Mouse (Mus musculus): ENCODE data around the gene Nlgn2. TPM values are rescaled to one million over a fixed set of nuclear protein-coding genes. Genes with fewer than 3 reads are reported as not detected.

Nlgn2 gene
- 3.5 and 7.7 TPM in 2 replicates for polyA plus RNA-seq (2012; ENCODE audit: low replicate concordance)

GRCm38 (mm10) chr11:69837604-69837951, at the start of gene Nlgn2:
Gene Nlgn2, minus strand, starts transcription at chr11:69837784.

GRCm38 (mm10) chr11:69880853-69881603, 43.4 kb upstream of the Nlgn2 start, which contains the start of gene Kctd11:
Gene Kctd11, minus strand, starts transcription at chr11:69881406.

GRCm38 (mm10) chr11:69877878-69878277, 40.3 kb upstream of the Nlgn2 start, which contains the start of gene Tmem95:
Gene Tmem95, minus strand, starts transcription at chr11:69878018.

GRCm38 (mm10) chr11:69858113-69858998, 20.8 kb upstream of the Nlgn2 start, which contains the start of gene Tnk1:
Gene Tnk1, minus strand, starts transcription at chr11:69858730.

GRCm38 (mm10) chr11:69846198-69846680, 8.7 kb upstream of the Nlgn2 start, which contains the start of gene Plscr3:
Gene Plscr3, plus strand, starts transcription at chr11:69846376.

GRCm38 (mm10) chr11:69837952-69838713, 549 bp upstream of the Nlgn2 start, which contains the start of gene Tmem256:
Gene Tmem256, plus strand, starts transcription at chr11:69838514.

GRCm38 (mm10) chr11:69822080-69822479, 15.5 kb downstream of the Nlgn2 start, which contains the start of gene Spem1:
Gene Spem1, minus strand, starts transcription at chr11:69822180.

GRCm38 (mm10) chr11:69818365-69818764, 19.2 kb downstream of the Nlgn2 start, which contains the start of gene Spem2:
Gene Spem2, minus strand, starts transcription at chr11:69818465.

GRCm38 (mm10) chr11:69815155-69815554, 22.4 kb downstream of the Nlgn2 start, which contains the start of gene Gm39566:
Gene Gm39566, minus strand, starts transcription at chr11:69815298.

GRCm38 (mm10) chr11:69804972-69805909, 32.3 kb downstream of the Nlgn2 start, which contains the start of gene Tmem102:
Gene Tmem102, minus strand, starts transcription at chr11:69805624.

GRCm38 (mm10) chr11:69801379-69801977, 36.1 kb downstream of the Nlgn2 start, which contains the start of gene Fgf11:
Gene Fgf11, minus strand, starts transcription at chr11:69801857.

GRCm38 (mm10) chr11:69795168-69795982, 42.2 kb downstream of the Nlgn2 start, which contains the start of gene Chrnb1:
Gene Chrnb1, minus strand, starts transcription at chr11:69795943.

Other genes with a start within 250 kb of the Nlgn2 start
- gene Atp1b2, start 231.8 kb downstream of the Nlgn2 start, polyA plus RNA-seq (2012; ENCODE audit: low replicate concordance) = 2.5 and 19.1 TPM in 2 replicates
- not detected in 2 replicates for gene Shbg, start 219.9 kb downstream of the Nlgn2 start, polyA plus RNA-seq (2012; ENCODE audit: low replicate concordance)
- not detected in 2 replicates for gene Sat2, start 215.8 kb downstream of the Nlgn2 start, polyA plus RNA-seq (2012; ENCODE audit: low replicate concordance)
- 66.7 and 112 TPM in 2 replicates for gene Fxr2, start 204.8 kb downstream of the Nlgn2 start, polyA plus RNA-seq (2012; ENCODE audit: low replicate concordance)
- 0.34 and 0.66 TPM in 2 replicates for gene Sox15, start 182.5 kb downstream of the Nlgn2 start, polyA plus RNA-seq (2012; ENCODE audit: low replicate concordance)
- gene Mpdu1, start 175.1 kb downstream of the Nlgn2 start, polyA plus RNA-seq (2012; ENCODE audit: low replicate concordance) = 30.6 and 38.5 TPM in 2 replicates
- gene Cd68, start 171.6 kb downstream of the Nlgn2 start, polyA plus RNA-seq (2012; ENCODE audit: low replicate concordance) = 57.5 and 132 TPM in 2 replicates
- 136 and 185 TPM in 2 replicates for gene Eif4a1, start 165.4 kb downstream of the Nlgn2 start, polyA plus RNA-seq (2012; ENCODE audit: low replicate concordance)
- gene Senp3, start 155.7 kb downstream of the Nlgn2 start, polyA plus RNA-seq (2012; ENCODE audit: low replicate concordance) = 60.8 and 121 TPM in 2 replicates
- 2.6 and 5.5 TPM in 2 replicates for gene Tnfsf13, start 152.0 kb downstream of the Nlgn2 start, polyA plus RNA-seq (2012; ENCODE audit: low replicate concordance)
- 17.2 and 26.3 TPM in 2 replicates for gene Tnfsf12, start 141.9 kb downstream of the Nlgn2 start, polyA plus RNA-seq (2012; ENCODE audit: low replicate concordance)
- 5.4 and 13.6 TPM in 2 replicates for gene Tnfsfm13, start 141.7 kb downstream of the Nlgn2 start, polyA plus RNA-seq (2012; ENCODE audit: low replicate concordance)
- gene Polr2a, start 79.1 kb downstream of the Nlgn2 start, polyA plus RNA-seq (2012; ENCODE audit: low replicate concordance) = 127 and 149 TPM in 2 replicates
- gene Slc35g3, start 75.8 kb downstream of the Nlgn2 start, polyA plus RNA-seq (2012; ENCODE audit: low replicate concordance) = not detected in 2 replicates
- 133 and 229 TPM in 2 replicates for gene Zbtb4, start 71.9 kb downstream of the Nlgn2 start, polyA plus RNA-seq (2012; ENCODE audit: low replicate concordance)
- 2.3 and 2.5 TPM in 2 replicates for gene Chrnb1, start 41.8 kb downstream of the Nlgn2 start, polyA plus RNA-seq (2012; ENCODE audit: low replicate concordance)
- gene Fgf11, start 35.9 kb downstream of the Nlgn2 start, polyA plus RNA-seq (2012; ENCODE audit: low replicate concordance) = 0.86 and 1.1 TPM in 2 replicates
- 0.17 and 0.45 TPM in 2 replicates for gene Tmem102, start 32.2 kb downstream of the Nlgn2 start, polyA plus RNA-seq (2012; ENCODE audit: low replicate concordance)
- gene Gm39566, start 22.5 kb downstream of the Nlgn2 start, polyA plus RNA-seq (2012; ENCODE audit: low replicate concordance) = not detected in 2 replicates
- gene Spem2, start 19.3 kb downstream of the Nlgn2 start, polyA plus RNA-seq (2012; ENCODE audit: low replicate concordance) = not detected in 2 replicates
- gene Spem1, start 15.6 kb downstream of the Nlgn2 start, polyA plus RNA-seq (2012; ENCODE audit: low replicate concordance) = not detected in 2 replicates
- 239 and 507 TPM in 2 replicates for gene Tmem256, start 730 bp upstream of the Nlgn2 start, polyA plus RNA-seq (2012; ENCODE audit: low replicate concordance)
- gene Plscr3, start 8.6 kb upstream of the Nlgn2 start, polyA plus RNA-seq (2012; ENCODE audit: low replicate concordance) = 37.9 and 61.0 TPM in 2 replicates
- gene Tnk1, start 20.9 kb upstream of the Nlgn2 start, polyA plus RNA-seq (2012; ENCODE audit: low replicate concordance) = 1.7 TPM in 1 of 2 replicates, not detected in the other
- gene Tmem95, start 40.2 kb upstream of the Nlgn2 start, polyA plus RNA-seq (2012; ENCODE audit: low replicate concordance) = not detected in 2 replicates
- 3.0 and 3.7 TPM in 2 replicates for gene Kctd11, start 43.6 kb upstream of the Nlgn2 start, polyA plus RNA-seq (2012; ENCODE audit: low replicate concordance)
- gene Acap1, start 57.8 kb upstream of the Nlgn2 start, polyA plus RNA-seq (2012; ENCODE audit: low replicate concordance) = 193 and 275 TPM in 2 replicates
- 1.1 and 1.5 TPM in 2 replicates for gene 2810408A11Rik, start 63.2 kb upstream of the Nlgn2 start, polyA plus RNA-seq (2012; ENCODE audit: low replicate concordance)
- 67.4 and 137 TPM in 2 replicates for gene Neurl4, start 63.3 kb upstream of the Nlgn2 start, polyA plus RNA-seq (2012; ENCODE audit: low replicate concordance)
- 109 and 212 TPM in 2 replicates for gene Gps2, start 76.1 kb upstream of the Nlgn2 start, polyA plus RNA-seq (2012; ENCODE audit: low replicate concordance)
- gene Eif5a, start 84.2 kb upstream of the Nlgn2 start, polyA plus RNA-seq (2012; ENCODE audit: low replicate concordance) = 938 and 1,043 TPM in 2 replicates
- 0.54 and 2.7 TPM in 2 replicates for gene Ybx2, start 98.0 kb upstream of the Nlgn2 start, polyA plus RNA-seq (2012; ENCODE audit: low replicate concordance)
- gene Slc2a4, start 110.4 kb upstream of the Nlgn2 start, polyA plus RNA-seq (2012; ENCODE audit: low replicate concordance) = 15.8 TPM in 1 of 2 replicates, not detected in the other
- gene Cldn7, start 127.0 kb upstream of the Nlgn2 start, polyA plus RNA-seq (2012; ENCODE audit: low replicate concordance) = 0.27 and 0.88 TPM in 2 replicates
- gene Ctdnep1, start 143.4 kb upstream of the Nlgn2 start, polyA plus RNA-seq (2012; ENCODE audit: low replicate concordance) = 123 and 255 TPM in 2 replicates
- 11.9 and 17.1 TPM in 2 replicates for gene Elp5, start 144.7 kb upstream of the Nlgn2 start, polyA plus RNA-seq (2012; ENCODE audit: low replicate concordance)
- 344 and 452 TPM in 2 replicates for gene Gabarap, start 153.4 kb upstream of the Nlgn2 start, polyA plus RNA-seq (2012; ENCODE audit: low replicate concordance)
- 67.4 and 84.5 TPM in 2 replicates for gene Phf23, start 158.0 kb upstream of the Nlgn2 start, polyA plus RNA-seq (2012; ENCODE audit: low replicate concordance)
- gene Dvl2, start 162.8 kb upstream of the Nlgn2 start, polyA plus RNA-seq (2012; ENCODE audit: low replicate concordance) = 49.3 and 51.4 TPM in 2 replicates
- 24.5 and 32.0 TPM in 2 replicates for gene Acadvl, start 177.6 kb upstream of the Nlgn2 start, polyA plus RNA-seq (2012; ENCODE audit: low replicate concordance)
- 12.5 and 18.5 TPM in 2 replicates for gene Dlg4, start 179.2 kb upstream of the Nlgn2 start, polyA plus RNA-seq (2012; ENCODE audit: low replicate concordance)
- not detected in 2 replicates for gene Asgr1, start 216.3 kb upstream of the Nlgn2 start, polyA plus RNA-seq (2012; ENCODE audit: low replicate concordance)

All from hematopoietic multipotent progenitor cell, adult 10-12 weeks (in vitro differentiated cells).